ENCODE assay signal across 8 mouse cellular contexts in genomic region chr15:102257202-102258075, GRCm38 (mm10). TPM values are rescaled to one million over a fixed set of nuclear protein-coding genes. Genes with fewer than 3 reads are reported as not detected.
DNase-seq lines count a peak whose midpoint lies in the region; ATAC-seq and TF ChIP-seq lines count a peak whose summit lies in the region.

Gene Rarg, minus strand, starts transcription at chr15:102257517.

- H3K9me3 ChIP-seq in embryonic facial prominence, embryonic 12.5 days = no peaks in the 10 kb centered on the region
- no peaks in the 10 kb centered on the region for H3K9me3 ChIP-seq in stomach, embryonic 15.5 days

- intact Hi-C loops in gastrocnemius, adult 2 months (cut with DNase I) = no loop called here
- intact Hi-C loops in heart, postnatal 10 days (cut with DNase I) = no loop called here

- peaks cover 10% of the 10 kb centered on the region for H3K36me3 ChIP-seq in embryonic facial prominence, embryonic 12.5 days
- no peaks in the 10 kb centered on the region for H3K36me3 ChIP-seq in stomach, embryonic 15.5 days

- TF ChIP-seq CTCF in gastrocnemius, adult 2 months (IDR thresholded peaks at IDR 0.05) = no peak

- H3K27me3 ChIP-seq in embryonic facial prominence, embryonic 12.5 days = no peaks in the 10 kb centered on the region
- 0 out of 2 replicates have a peak, but pooled peaks cover 3% of the 10 kb centered on the region for H3K27me3 ChIP-seq in stomach, embryonic 15.5 days (replicated peaks)

- 1% methylated on average over 38 of the region's 46 CpGs for WGBS in embryonic facial prominence, embryonic 12.5 days
- WGBS in stomach, embryonic 15.5 days = 1% methylated on average over 44 of the region's 46 CpGs

- H3K9ac ChIP-seq in embryonic facial prominence, embryonic 12.5 days = peak within 1 kb of the TSS; percentile 95
- peak within 1 kb of the TSS; percentile 29 for H3K9ac ChIP-seq in stomach, embryonic 15.5 days

- DNase-seq in gastrocnemius, adult 2 months = peak; percentile 77
- DNase-seq in gastrocnemius, adult 8-10 months (ENCODE audit: low spot score in 2 of 2) = no peak
- peak; percentile 44 to 51 for DNase-seq in heart, postnatal 10 days
- DNase-seq in kidney, postnatal 4 days = peak; percentile 64 to 73
- DNase-seq in lung, postnatal 4 days = peak; percentile 70 to 80

- peak; percentile 47 for ATAC-seq in activated CD4-positive, CD25-positive, alpha-beta regulatory T cell, adult 4 months
- peak; percentile 57 for ATAC-seq in embryonic facial prominence, embryonic 12.5 days (ENCODE audit: insufficient number of reproducible peaks, insufficient read depth, low FRiP score, low TSS enrichment)
- peak; percentile 56; the same call in 1 of the 2 replicates for ATAC-seq in stomach, embryonic 15.5 days (ENCODE audit: insufficient read depth, low FRiP score, low read depth)

- H3K4me2 ChIP-seq in embryonic facial prominence, embryonic 12.5 days (replicated peaks) = peak within 1 kb of the TSS; percentile 84
- H3K4me2 ChIP-seq in stomach, embryonic 15.5 days = peak within 1 kb of the TSS; percentile 90

- peak within 1 kb of the TSS; percentile 88 for H3K27ac ChIP-seq in gastrocnemius, adult 2 months
- H3K27ac ChIP-seq in embryonic facial prominence, embryonic 12.5 days = peak within 1 kb of the TSS; percentile 99
- H3K27ac ChIP-seq in stomach, embryonic 15.5 days = peak within 1 kb of the TSS; percentile 86

- peaks cover 61% of the 10 kb centered on the region for H3K4me1 ChIP-seq in embryonic facial prominence, embryonic 12.5 days
- peaks cover 31% of the 10 kb centered on the region for H3K4me1 ChIP-seq in stomach, embryonic 15.5 days

- H3K4me3 ChIP-seq in gastrocnemius, adult 2 months = peak within 1 kb of the TSS; percentile 72
- H3K4me3 ChIP-seq in embryonic facial prominence, embryonic 12.5 days = peak within 1 kb of the TSS; percentile 73
- H3K4me3 ChIP-seq in stomach, embryonic 15.5 days (replicated peaks) = peak within 1 kb of the TSS; percentile 64

RNA-seq across cellular contexts. Expression of gene Rarg, which starts in this region (rescaled TPM):
- total RNA-seq in gastrocnemius, adult 2 months (2021) = 10 to 100 TPM in 1 of 2 experiments, 1 to 10 TPM in 1; 9.9 to 11.9 TPM
- 1 to 10 TPM; 4.4 to 9.8 (median 8.4) TPM for total RNA-seq in gastrocnemius, adult 8-10 months (2022)
- polyA plus RNA-seq in activated CD4-positive, CD25-positive, alpha-beta regulatory T cell, adult 4 months (2017; shearing (Covaris generic)) = 10 to 100 TPM; 16.9 to 24.8 TPM
- polyA plus RNA-seq in embryonic facial prominence, embryonic 12.5 days (2016; fragmentation: Nextera tagmentation; extraction: Ambion mirVana) = 121 and 123 TPM in 2 replicates
- 10 to 100 TPM; 23.2 to 27.2 TPM for total RNA-seq in heart, postnatal 10 days (2021)
- 29.8 and 33.8 TPM in 2 replicates for polyA plus RNA-seq in stomach, embryonic 15.5 days (2015; fragmentation: Nextera tagmentation; extraction: Ambion mirVana)

Comparison
In these comparisons a context has a peak if more than half of its experiments do, and no peak if none do; other contexts are left out.
1. DNase-seq: peak in gastrocnemius, adult 2 months (single experiment), heart, postnatal 10 days (2 of 2), kidney, postnatal 4 days (2 of 2) and lung, postnatal 4 days (2 of 2); none in gastrocnemius, adult 8-10 months (0 of 2).
2. Peak in every context shown above with its lines, with median percentiles within 50 percentile points of each other: H3K27ac ChIP-seq, H3K4me3 ChIP-seq and ATAC-seq.